Mouse (Mus musculus) forebrain, postnatal 0 days (tissue): Measurements from ENCODE around the gene Ube2s. TPM values are rescaled to one million over a fixed set of nuclear protein-coding genes. Genes with fewer than 3 reads are reported as not detected.
"Not testable (repeated sequence)": the region's sequence is repeated elsewhere in the genome, so short reads cannot be mapped to it uniquely, and the experiment has no call there.

Experiments
- ATAC-seq: fragments of 200-750 bp; cut with Nextera tagmentation; 2 replicates; pipeline ENCODE4 v1.8.0; 2017; ENCODE audit warnings: mild to moderate bottlenecking, moderate library complexity
- DNase-seq: peaks from one replicate; pipeline ENCODE4 v3.0.0-alpha.2; 2015
- H3K27ac ChIP-seq: fragments of 300-500 bp; sonication (generic); 2 replicates; pipeline ENCODE4 v1.5.1; 2014; ENCODE audit warnings: low read depth, mild to moderate bottlenecking, antibody characterized with exemption, low read length, moderate library complexity, mixed read lengths
- H3K27me3 ChIP-seq: fragments of 300-500 bp; sonication (generic); 2 replicates; pipeline ENCODE4 v1.6.1; 2014; ENCODE audit warnings: mild to moderate bottlenecking, low read length, mixed read lengths; ENCODE audit not compliant: insufficient read depth
- H3K36me3 ChIP-seq: fragments of 300-500 bp; sonication (generic); 2 replicates; pipeline ENCODE4 v1.6.1; 2014; ENCODE audit warnings: mild to moderate bottlenecking, moderate library complexity; ENCODE audit not compliant: insufficient read depth
- H3K4me1 ChIP-seq: fragments of 300-500 bp; sonication (generic); 2 replicates; pipeline ENCODE4 v1.6.1; 2014; ENCODE audit warnings: antibody characterized with exemption; ENCODE audit not compliant: insufficient read depth
- H3K4me2 ChIP-seq: fragments of 300-500 bp; sonication (generic); 2 replicates; pipeline ENCODE4 v1.6.1; 2014; ENCODE audit warnings: low read depth, mild to moderate bottlenecking, moderate library complexity
- H3K4me3 ChIP-seq: fragments of 300-500 bp; sonication (generic); 2 replicates; pipeline ENCODE4 v1.5.1; 2014; ENCODE audit warnings: low read depth, low read length, mixed read lengths
- H3K9ac ChIP-seq: fragments of 300-500 bp; sonication (generic); 2 replicates; pipeline ENCODE4 v1.6.1; 2014; ENCODE audit warnings: mild to moderate bottlenecking
- H3K9me3 ChIP-seq: fragments of 300-500 bp; sonication (generic); 2 replicates; pipeline ENCODE4 v1.6.1; 2016; ENCODE audit warnings: low read length
- CTCF ChIP-seq: sonication (generic); IDR thresholded peaks from 2 replicates; pipeline ENCODE4 v1.5.1; 2016; ENCODE audit warnings: antibody characterized with exemption, control low read depth, low read depth
- WGBS: fragments of 180-500 bp; shearing (Covaris S2); extraction: QIAGEN DNeasy Blood & Tissue Kit; methylation state at CpG from one replicate; pipeline ENCODE4 v1.1.7; 2014; 5-methylcytosine and 5-hydroxymethylcytosine counted together
- polyA plus RNA-seq: library from polyadenylated mRNA; unstranded; fragments of >200 nt; fragmentation: Nextera tagmentation; extraction: Ambion mirVana; gene quantifications from 2 replicates; pipeline ENCODE4 v1.2.1, GENCODE M21; 2015
- total RNA-seq: library from RNA; depleted of rRNA; stranded (reverse); fragments of >200 nt; gene quantifications from 2 replicates; pipeline ENCODE4 v1.2.3, GENCODE M21; 2014; rRNA removed

The Ube2s gene
- total RNA-seq (300 and 347 TPM in 2 replicates), polyA plus RNA-seq (232 and 259 TPM in 2 replicates)

DNA sequence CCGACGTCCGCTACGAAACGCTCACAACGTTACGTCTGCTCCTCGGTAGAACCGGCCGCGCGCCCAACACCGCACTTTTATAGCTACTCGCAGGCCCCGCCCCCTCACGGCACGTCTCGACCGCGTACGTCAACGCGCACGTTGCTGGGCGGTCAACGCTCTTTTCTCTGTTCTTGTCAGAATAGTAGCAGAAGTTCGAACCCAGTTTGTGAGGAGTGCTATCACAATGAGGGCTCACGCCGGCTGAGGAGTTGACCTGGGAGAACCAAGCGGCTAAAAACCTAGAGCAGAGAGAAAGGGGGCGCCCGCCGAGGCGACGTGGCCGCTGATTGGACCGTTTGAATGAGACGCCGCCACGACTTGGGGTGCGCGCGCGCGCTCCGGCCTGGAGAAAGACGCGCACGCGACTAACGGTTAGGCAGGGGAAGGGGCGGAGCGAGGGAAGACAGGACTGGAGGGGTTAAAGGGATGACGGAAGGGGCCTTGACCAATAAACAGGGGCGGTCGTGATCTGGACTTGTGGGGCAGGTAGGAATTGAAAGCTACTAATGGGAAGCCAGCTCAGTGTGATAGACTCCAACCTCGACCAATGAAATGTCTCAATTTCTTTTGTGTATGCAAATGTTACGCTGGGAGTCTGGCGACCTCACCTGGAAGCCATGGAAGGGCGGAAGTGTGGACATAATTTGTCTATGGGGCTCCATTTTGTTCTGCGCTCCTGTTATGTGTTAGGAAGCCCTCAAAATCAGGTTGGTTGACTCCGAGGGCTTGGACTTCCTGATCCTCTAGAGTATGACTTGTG, at the start of gene Ube2s:
Gene Ube2s, minus strand, starts transcription at position 288 of the 802 bp plus-strand sequence.
- peak within 1 kb of the TSS; percentile 81 for H3K9ac ChIP-seq
- ATAC-seq: peak; percentile 98
- no peaks in the 10 kb centered on the region for H3K9me3 ChIP-seq
- peak within 1 kb of the TSS; percentile 98 for H3K27ac ChIP-seq
- peak; percentile 100 for DNase-seq
- peak within 1 kb of the TSS; percentile 91 for H3K4me3 ChIP-seq
- 0 out of 2 replicates have a peak, but pooled peaks cover 2% of the 10 kb centered on the region for H3K4me1 ChIP-seq
- TF ChIP-seq CTCF: peak; percentile 43
- H3K4me2 ChIP-seq: peak within 1 kb of the TSS; percentile 79
- peaks cover 12% of the 10 kb centered on the region for H3K36me3 ChIP-seq
- 2% methylated on average over 62 of the region's 62 CpGs for WGBS
- no peaks in the 10 kb centered on the region for H3K27me3 ChIP-seq

DNA sequence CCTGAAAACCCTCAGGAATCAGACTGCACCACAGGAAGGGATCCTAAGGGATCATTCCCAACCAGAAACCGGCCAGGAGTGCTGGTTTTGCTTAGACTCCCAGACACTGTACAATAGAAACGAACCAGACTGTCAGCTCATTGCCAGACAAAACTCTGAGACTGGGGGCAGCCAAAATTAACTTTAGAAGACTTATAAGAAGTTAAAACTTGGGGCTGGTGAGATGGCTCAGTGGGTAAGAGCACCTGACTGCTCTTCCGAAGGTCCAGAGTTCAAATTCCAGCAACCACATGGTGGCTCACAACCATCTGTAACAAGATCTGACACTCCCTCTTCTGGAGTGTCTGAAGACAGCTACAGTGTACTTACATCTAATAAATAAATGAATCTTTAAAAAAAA, 48.5 kb upstream of the Ube2s start:
- not testable (repeated sequence) for H3K4me2 ChIP-seq, H3K9ac ChIP-seq, DNase-seq, H3K4me3 ChIP-seq, H3K4me1 ChIP-seq, H3K9me3 ChIP-seq, H3K27me3 ChIP-seq, H3K36me3 ChIP-seq, ATAC-seq, H3K27ac ChIP-seq
- WGBS: 81% methylated on average over 3 of the region's 3 CpGs

DNA sequence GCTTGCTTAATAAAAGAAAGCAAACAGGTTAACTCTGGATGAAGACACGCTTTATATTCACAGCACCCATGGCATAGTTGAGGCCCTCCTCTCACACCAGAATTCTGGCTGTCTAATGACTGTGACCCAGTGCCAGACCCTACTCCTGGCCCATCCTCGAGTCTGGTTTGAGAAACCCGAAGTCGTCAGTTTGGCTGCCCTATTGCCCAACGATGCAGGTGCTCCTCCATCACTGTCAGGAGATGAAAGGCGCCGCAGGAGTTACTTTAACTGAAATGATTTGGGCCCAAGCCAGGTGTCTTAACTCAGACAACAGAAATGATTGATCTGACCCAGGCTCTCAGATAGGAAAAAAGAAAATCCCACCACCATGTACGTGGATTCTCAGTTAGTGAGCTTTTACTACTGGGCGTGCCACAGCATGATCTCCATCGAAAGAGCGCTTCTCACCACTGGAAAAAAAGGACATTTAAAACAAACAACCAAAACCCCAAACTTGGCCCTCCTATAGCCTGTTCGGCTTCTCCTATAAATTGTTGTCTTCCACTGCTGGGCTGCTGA, 47.1 kb upstream of the Ube2s start:
- no peak for DNase-seq
- H3K27me3 ChIP-seq: no peaks in the 10 kb centered on the region
- no peak for ATAC-seq
- no peak overlapping the region for H3K27ac ChIP-seq
- H3K36me3 ChIP-seq: no peaks in the 10 kb centered on the region
- H3K4me3 ChIP-seq: no peak overlapping the region
- no peaks in the 10 kb centered on the region for H3K4me1 ChIP-seq
- no peaks in the 10 kb centered on the region for H3K9me3 ChIP-seq
- no peak overlapping the region for H3K4me2 ChIP-seq
- 78% methylated on average over 12 of the region's 12 CpGs for WGBS
- H3K9ac ChIP-seq: no peak overlapping the region
- TF ChIP-seq CTCF: no peak

DNA sequence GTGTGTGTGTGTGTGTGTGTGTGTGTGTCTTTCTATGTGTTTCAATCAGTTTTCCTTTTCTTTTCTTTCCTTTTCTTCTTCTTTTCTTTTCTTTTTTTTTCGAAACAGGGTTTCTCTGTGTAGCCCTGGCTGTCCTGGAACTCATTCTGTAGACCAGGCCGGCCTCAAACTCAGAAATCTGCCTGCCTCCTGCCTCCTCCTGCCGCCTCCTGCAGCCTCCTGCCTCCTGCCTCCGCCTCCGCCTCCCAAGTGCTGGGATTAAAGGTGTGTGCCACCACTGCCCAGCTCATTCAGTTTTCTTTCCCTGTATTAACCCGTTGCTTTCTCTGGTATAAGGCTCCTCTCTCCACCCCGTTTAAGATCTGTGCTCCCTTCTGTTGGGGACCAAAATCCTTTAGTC, 44.9 kb upstream of the Ube2s start:
- no peak for DNase-seq

DNA sequence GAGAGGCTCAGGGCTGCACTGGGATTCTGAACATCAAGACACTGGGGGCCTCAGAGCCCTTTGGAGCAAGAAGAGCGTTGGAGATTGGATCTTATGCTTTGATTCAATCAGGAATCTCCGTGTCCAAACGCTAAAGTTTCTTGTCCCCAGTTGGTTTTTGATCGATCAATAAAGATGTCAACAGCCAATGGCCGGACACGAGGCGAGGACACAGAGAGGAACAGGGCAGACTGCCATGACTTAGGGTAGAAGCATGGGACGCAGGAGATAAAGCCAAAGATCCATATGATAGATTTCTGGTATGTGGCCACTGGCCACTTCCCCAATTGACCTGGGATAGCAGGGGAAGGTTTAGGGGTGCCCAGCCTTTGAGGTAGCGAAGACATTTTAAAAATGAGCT, 44.1 kb upstream of the Ube2s start:
- Histone ChIP-seq H3K9ac (no peak overlapping the region), H3K36me3 (no peaks in the 10 kb centered on the region), H3K4me1 (no peaks in the 10 kb centered on the region), H3K27me3 (no peaks in the 10 kb centered on the region), H3K4me2 (no peak overlapping the region), H3K9me3 (no peaks in the 10 kb centered on the region), H3K4me3 (no peak overlapping the region), H3K27ac (no peak overlapping the region)
- WGBS: 83% methylated on average over 9 of the region's 9 CpGs
- no peak for DNase-seq
- no peak for TF ChIP-seq CTCF
- ATAC-seq: no peak

More for the DNA sequence above, 44.9 kb upstream of the Ube2s start:
- H3K27ac ChIP-seq: no peak overlapping the region
- no peak for TF ChIP-seq CTCF
- WGBS: 57% methylated on average over 7 of the region's 7 CpGs
- no peaks in the 10 kb centered on the region for H3K27me3 ChIP-seq
- H3K36me3 ChIP-seq: no peaks in the 10 kb centered on the region
- no peak overlapping the region for H3K9ac ChIP-seq
- H3K4me3 ChIP-seq: no peak overlapping the region
- H3K4me1 ChIP-seq: no peaks in the 10 kb centered on the region
- H3K4me2 ChIP-seq: no peak overlapping the region
- ATAC-seq: no peak
- H3K9me3 ChIP-seq: no peaks in the 10 kb centered on the region

DNA sequence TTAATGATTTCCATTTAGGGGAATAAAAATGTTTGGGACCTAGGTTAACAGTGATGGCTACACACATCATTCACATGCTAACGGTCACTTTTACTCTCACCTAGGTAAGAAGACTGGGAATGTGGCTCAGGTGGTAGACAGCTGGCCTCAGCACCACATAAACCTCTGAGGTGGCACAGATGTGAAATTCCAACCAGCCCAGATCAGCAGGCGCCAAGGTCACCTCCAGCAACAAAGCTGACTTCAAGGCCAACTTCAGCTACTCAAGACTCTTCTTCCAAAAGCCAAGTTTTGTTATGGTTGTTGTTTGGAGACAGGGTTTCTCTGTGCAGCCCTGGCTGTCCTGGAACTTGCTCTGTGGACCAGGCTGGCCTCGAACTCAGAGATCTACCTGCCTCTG, 41.2 kb upstream of the Ube2s start:
- H3K27ac ChIP-seq: no peak overlapping the region
- DNase-seq: no peak
- H3K9ac ChIP-seq: no peak overlapping the region
- no peaks in the 10 kb centered on the region for H3K36me3 ChIP-seq
- no peaks in the 10 kb centered on the region for H3K4me1 ChIP-seq
- ATAC-seq: no peak
- H3K9me3 ChIP-seq: no peaks in the 10 kb centered on the region
- 83% methylated on average over 3 of the region's 3 CpGs for WGBS
- no peaks in the 10 kb centered on the region for H3K27me3 ChIP-seq
- H3K4me2 ChIP-seq: no peak overlapping the region
- H3K4me3 ChIP-seq: no peak overlapping the region
- no peak for TF ChIP-seq CTCF

DNA sequence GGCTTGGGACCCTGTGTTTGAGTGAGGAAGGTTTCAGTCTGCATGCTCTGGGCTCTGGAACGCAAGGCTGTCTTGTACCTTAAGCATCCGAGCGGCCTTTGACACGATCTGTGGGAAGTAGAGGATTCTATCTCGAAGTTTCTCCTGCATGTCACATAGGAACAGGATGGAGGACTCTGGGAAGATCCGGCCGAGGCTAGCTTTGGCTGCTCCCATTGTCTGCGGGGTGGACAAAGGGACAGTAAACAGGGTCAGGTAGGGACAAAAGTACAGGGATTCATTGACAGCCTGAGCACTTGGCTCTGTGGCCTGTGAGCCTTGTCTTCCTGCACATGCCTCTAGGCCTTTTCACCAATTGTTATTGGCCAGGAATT, 38.9 kb upstream of the Ube2s start:
- no peak overlapping the region for H3K27ac ChIP-seq
- no peaks in the 10 kb centered on the region for H3K9me3 ChIP-seq
- ATAC-seq (no peak), DNase-seq (no peak)
- TF ChIP-seq CTCF: no peak
- no peak overlapping the region for H3K4me2 ChIP-seq
- 71% methylated on average over 8 of the region's 8 CpGs for WGBS
- no peak overlapping the region for H3K4me3 ChIP-seq
- H3K9ac ChIP-seq: no peak overlapping the region
- H3K36me3 ChIP-seq: no peaks in the 10 kb centered on the region
- no peaks in the 10 kb centered on the region for H3K4me1 ChIP-seq
- H3K27me3 ChIP-seq: no peaks in the 10 kb centered on the region
